Mouse (Mus musculus) MEL (cell line): ENCODE results near the gene Ddx52.

Experiments used
- CTCF ChIP-seq, 3 experiments: IDR thresholded peaks in 2 of 3; conservative IDR thresholded peaks in 1 of 3; 2 replicates each; pipeline ENCODE4 v1.5.1; 2011 to 2012; ENCODE audit warnings: low read length in 3 of 3, low read depth in 2 of 3, mild to moderate bottlenecking in 2 of 3, improper control_type of control experiment in 1 of 3, inconsistent platforms in 1 of 3, mixed read lengths in 1 of 3, moderate library complexity in 1 of 3; ENCODE audit not compliant: control insufficient read depth in 1 of 3, insufficient read depth in 1 of 3, poor library complexity in 1 of 3, severe bottlenecking in 1 of 3
- E2F4 ChIP-seq: IDR thresholded peaks from 2 replicates; pipeline ENCODE4 v1.6.1; 2011; ENCODE audit warnings: low read depth, low read length, improper control_type of control experiment, borderline replicate concordance
- KAT2A ChIP-seq: conservative IDR thresholded peaks from 2 replicates; pipeline ENCODE4 v1.6.1; 2012; ENCODE audit warnings: low read depth, low read length, improper control_type of control experiment, inconsistent platforms
- MAFK ChIP-seq: IDR thresholded peaks from 2 replicates; pipeline ENCODE4 v1.6.1; 2011; ENCODE audit warnings: low read depth, mild to moderate bottlenecking, low read length, improper control_type of control experiment, borderline replicate concordance
- MAX ChIP-seq: IDR thresholded peaks from 2 replicates; pipeline ENCODE4 v1.6.1; 2011; ENCODE audit warnings: low read length, improper control_type of control experiment
- MAZ ChIP-seq: IDR thresholded peaks from 2 replicates; pipeline ENCODE4 v1.6.1; 2012; ENCODE audit warnings: low read depth, mild to moderate bottlenecking, inconsistent platforms, low read length, improper control_type of control experiment
- POLR2A ChIP-seq, 2 experiments: IDR thresholded peaks; 2 replicates each; pipeline ENCODE4 v1.6.1; 2011 to 2012; ENCODE audit warnings: low read length in 2 of 2, mild to moderate bottlenecking in 2 of 2, control low read depth in 1 of 2, improper control_type of control experiment in 1 of 2, low read depth in 1 of 2, moderate library complexity in 1 of 2; ENCODE audit not compliant: control insufficient read depth in 1 of 2, insufficient read depth in 1 of 2, poor library complexity in 1 of 2
- TBP ChIP-seq: IDR thresholded peaks from 2 replicates; pipeline ENCODE4 v1.8.0; 2011; ENCODE audit warnings: low read depth, low read length, improper control_type of control experiment
- TCF12 ChIP-seq: IDR thresholded peaks from 2 replicates; pipeline ENCODE4 v1.6.1; 2014; ENCODE audit warnings: low read depth, mild to moderate bottlenecking, inconsistent platforms, low read length, improper control_type of control experiment, moderate library complexity
- USF1 ChIP-seq: IDR thresholded peaks from 2 replicates; pipeline ENCODE4 v1.6.1; 2014; ENCODE audit warnings: low read depth, mild to moderate bottlenecking, inconsistent platforms, low read length, improper control_type of control experiment, moderate library complexity
- ZC3H11A ChIP-seq: IDR thresholded peaks from 2 replicates; pipeline ENCODE4 v1.6.1; 2012; ENCODE audit warnings: low read depth, mild to moderate bottlenecking, inconsistent platforms, low read length, improper control_type of control experiment
- ZMIZ1 ChIP-seq: IDR thresholded peaks from 2 replicates; pipeline ENCODE4 v1.6.1; 2012; ENCODE audit warnings: low read depth, mild to moderate bottlenecking, inconsistent platforms, low read length, improper control_type of control experiment, moderate library complexity

DNA sequence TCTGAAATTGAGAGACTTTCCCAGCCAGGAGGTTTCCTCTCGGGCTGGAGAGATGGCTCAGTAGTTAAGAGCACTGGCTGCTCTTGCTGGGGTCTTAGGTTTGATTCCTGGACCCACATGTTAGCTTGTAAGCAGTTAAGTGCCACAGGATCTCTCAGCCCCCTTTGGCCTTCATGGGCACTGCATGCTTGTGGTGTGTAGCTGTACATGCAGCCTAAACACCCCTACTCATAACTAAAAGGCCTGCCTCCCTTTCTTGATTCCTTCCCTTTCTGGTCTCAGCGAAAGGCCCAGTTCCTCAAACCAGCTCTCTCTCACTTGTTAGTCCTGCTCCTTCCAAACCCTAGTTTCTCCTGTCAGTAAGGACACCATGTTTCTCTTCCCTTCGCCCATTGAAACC, 27.2 kb downstream of the Ddx52 start:
- TF ChIP-seq MAFK = no peak
- TF ChIP-seq CTCF (IDR thresholded peaks at IDR 0.05 in 2 of 3, conservative IDR thresholded peaks at IDR 0.05 in 1 of 3; ENCODE audit: control insufficient read depth in 1 of 3, insufficient read depth in 1 of 3, low read depth in 2 of 3, low read length in 3 of 3, poor library complexity in 1 of 3, severe bottlenecking in 1 of 3) = peak in 1 of 3 experiments; percentile 1; a peak in 2 of 6 replicates
- TF ChIP-seq POLR2A (IDR thresholded peaks at IDR 0.05; ENCODE audit: control insufficient read depth in 1 of 2, insufficient read depth in 1 of 2, low read depth in 1 of 2, low read length in 2 of 2, poor library complexity in 1 of 2) = no peak
- no peak for TF ChIP-seq MAX
- no peak for TF ChIP-seq USF1
- TF ChIP-seq KAT2A = no peak
- no peak for TF ChIP-seq TCF12
- no peak for TF ChIP-seq ZMIZ1
- no peak for TF ChIP-seq MAZ
- TF ChIP-seq E2F4 = no peak
- TF ChIP-seq TBP = no peak
- no peak for TF ChIP-seq ZC3H11A
